Mouse (Mus musculus) brain, embryonic 14.5 days (tissue): ENCODE data around the gene Zfp654.

Experiments used
- CTCF ChIP-seq: fragments of 200-500 bp; IDR thresholded peaks from 2 replicates; pipeline ENCODE4 v1.5.1; 2012; ENCODE audit warnings: inconsistent platforms, mild to moderate bottlenecking, moderate library complexity, borderline replicate concordance; ENCODE audit not compliant: insufficient read depth, insufficient read length; ENCODE audit errors: extremely low read depth
- POLR2A ChIP-seq: fragments of 200-500 bp; IDR thresholded peaks from 2 replicates; pipeline ENCODE4 v1.6.1; 2012; ENCODE audit warnings: mild to moderate bottlenecking, inconsistent platforms, borderline replicate concordance; ENCODE audit not compliant: poor library complexity, insufficient read depth, insufficient read length, severe bottlenecking; ENCODE audit errors: extremely low read depth

DNA sequence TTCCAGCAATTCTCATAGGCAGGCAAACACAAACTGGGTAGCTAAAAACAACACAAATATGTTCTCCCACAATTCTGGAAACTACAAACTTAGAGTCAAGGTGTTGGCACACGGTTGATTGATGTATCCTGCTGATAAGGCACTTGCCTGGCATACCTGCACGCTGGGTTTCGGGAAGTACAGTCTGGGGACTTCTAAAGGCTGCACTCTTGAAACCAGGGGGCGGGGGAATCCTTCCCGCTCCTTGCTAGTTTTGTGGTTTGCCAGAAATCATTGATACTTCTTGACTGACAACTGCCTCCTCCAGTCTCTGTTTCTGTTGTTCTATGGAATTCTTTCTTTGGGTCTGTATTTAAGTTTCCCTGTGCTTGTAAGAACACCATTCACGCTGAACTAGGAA is 17.2 kb upstream of the Zfp654 start:
- TF ChIP-seq POLR2A (no peak), CTCF (no peak)
